Mouse (Mus musculus) kidney, adult 2 months (tissue): ENCODE measurements around the gene Nsf. TPM values are rescaled to one million over a fixed set of nuclear protein-coding genes. Genes with fewer than 3 reads are reported as not detected.

ENCODE experiments used
- DNase-seq: peaks from one replicate; pipeline ENCODE4 v3.0.0; 2021
- H3K27ac ChIP-seq: fragments of 200-500 bp; 2 replicates; pipeline ENCODE4 v1.5.1; 2012; ENCODE audit warnings: low read depth, low read length, control low read depth, inconsistent platforms; ENCODE audit not compliant: insufficient read depth
- H3K27me3 ChIP-seq: fragments of 200-500 bp; replicated peaks from 2 replicates; pipeline ENCODE4 v1.6.1; 2012; ENCODE audit warnings: mild to moderate bottlenecking, moderate library complexity, low read length, inconsistent platforms; ENCODE audit not compliant: control insufficient read depth, insufficient read depth
- H3K36me3 ChIP-seq: fragments of 200-500 bp; 2 replicates; pipeline ENCODE4 v1.6.1; 2012; ENCODE audit warnings: mild to moderate bottlenecking, moderate library complexity, low read length, inconsistent platforms; ENCODE audit not compliant: control insufficient read depth, insufficient read depth
- H3K4me1 ChIP-seq: fragments of 200-500 bp; 2 replicates; pipeline ENCODE4 v1.6.1; 2011; ENCODE audit warnings: low read length; ENCODE audit not compliant: control insufficient read depth, insufficient read depth
- H3K4me3 ChIP-seq: fragments of 200-500 bp; 2 replicates; pipeline ENCODE4 v1.5.1; 2011; ENCODE audit warnings: mild to moderate bottlenecking, low read depth, low read length, control low read depth; ENCODE audit not compliant: insufficient read depth
- CTCF ChIP-seq: fragments of 200-500 bp; conservative IDR thresholded peaks from 2 replicates; pipeline ENCODE4 v1.5.1; 2011; ENCODE audit warnings: low read depth, mild to moderate bottlenecking, control low read depth, low read length, moderate library complexity, mixed read lengths; ENCODE audit not compliant: insufficient read depth, insufficient read length
- POLR2A ChIP-seq: fragments of 200-500 bp; IDR thresholded peaks from one replicate; pipeline ENCODE4 v1.6.1; 2011; ENCODE audit warnings: low read depth, low read length, control low read depth
- WGBS: fragments of 180-500 bp; shearing (Covaris S2); methylation state at CpG from one replicate; pipeline ENCODE4 v1.1.7; 2018; 5-methylcytosine and 5-hydroxymethylcytosine counted together
- polyA plus RNA-seq: library from polyadenylated mRNA; depleted of rRNA; stranded (reverse); fragments of >200 nt; gene quantifications from 2 replicates; pipeline ENCODE4 v1.2.3, GENCODE M21; 2012

Nsf gene
- polyA plus RNA-seq, 1 experiment = 35.4 TPM

DNA sequence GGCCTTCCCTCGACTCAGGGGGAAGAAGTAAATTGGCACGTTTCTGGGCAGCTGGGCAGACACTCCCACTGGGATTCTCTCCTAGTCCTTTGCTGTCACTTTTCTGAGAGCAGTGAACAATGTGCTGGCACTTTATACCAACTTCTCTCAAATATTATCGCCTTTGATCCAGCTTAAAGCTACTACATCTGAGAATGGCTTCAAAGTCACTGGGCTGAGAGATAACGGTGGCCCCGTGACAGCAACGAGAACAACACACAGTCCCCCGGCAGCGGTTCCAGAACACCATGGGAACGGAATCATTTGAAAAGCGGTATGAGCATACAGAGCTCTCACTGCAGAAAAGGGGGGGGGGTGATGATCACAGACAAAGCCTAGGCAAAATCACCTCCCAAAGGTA is 31.0 kb downstream of the Nsf start:
- Histone ChIP-seq H3K27ac (no peak overlapping the region), H3K4me1 (no peaks in the 10 kb centered on the region), H3K4me3 (no peak overlapping the region), H3K36me3 (peaks cover 1% of the 10 kb centered on the region), H3K27me3 (no peaks in the 10 kb centered on the region)
- no peak for TF ChIP-seq POLR2A
- TF ChIP-seq CTCF = no peak
- no peak for DNase-seq
- WGBS = 91% methylated on average over 10 of the region's 10 CpGs

DNA sequence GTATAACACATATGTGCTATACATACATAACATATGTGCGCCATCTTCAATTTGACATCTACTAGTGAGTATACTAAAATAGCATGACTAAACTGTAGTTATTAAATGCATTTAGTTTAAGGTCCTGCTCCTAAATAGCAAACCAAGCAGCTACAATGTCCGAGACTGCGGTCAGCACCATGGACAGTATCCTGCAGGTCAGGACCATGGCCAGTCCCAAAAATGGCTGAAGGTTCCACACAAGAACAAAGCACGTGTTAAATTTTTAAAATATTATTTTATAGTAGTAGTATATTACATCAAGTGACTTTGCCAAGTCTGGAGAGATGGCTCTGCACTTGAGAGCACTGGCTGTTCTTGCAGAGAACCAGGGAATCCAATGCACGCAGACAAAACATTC is 33.2 kb downstream of the Nsf start:
- Histone ChIP-seq H3K27ac (no peak overlapping the region), H3K4me1 (no peaks in the 10 kb centered on the region), H3K27me3 (no peaks in the 10 kb centered on the region), H3K4me3 (no peak overlapping the region), H3K36me3 (no peaks in the 10 kb centered on the region; the same call in none of the 2 replicates)
- WGBS = 62% methylated on average over 5 of the region's 5 CpGs
- TF ChIP-seq POLR2A (no peak), CTCF (no peak)
- DNase-seq = peak; percentile 42

DNA sequence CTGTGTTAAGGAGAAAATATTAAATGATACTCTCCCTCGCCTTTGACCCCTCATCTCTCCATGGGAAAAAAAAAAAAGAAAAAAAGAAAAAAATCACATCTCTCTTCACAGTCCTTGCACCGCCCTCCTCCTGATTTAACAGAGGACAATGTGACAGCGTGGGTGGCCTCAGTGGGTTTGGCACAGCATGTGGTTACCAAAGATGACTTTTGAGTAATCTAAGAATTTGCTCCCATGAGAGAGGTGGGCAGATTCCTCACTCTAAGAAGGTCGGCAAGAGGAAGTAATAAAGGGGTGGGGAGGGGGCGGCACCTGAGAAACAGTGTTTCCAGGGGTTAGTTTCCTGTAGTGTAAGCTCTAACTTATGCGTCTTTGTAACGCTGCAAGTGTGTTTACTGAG is 37.0 kb downstream of the Nsf start:
- no peak for TF ChIP-seq CTCF
- no peak for TF ChIP-seq POLR2A
- DNase-seq = no peak
- Histone ChIP-seq H3K36me3 (no peaks in the 10 kb centered on the region; the same call in 1 of the 2 replicates), H3K4me1 (no peaks in the 10 kb centered on the region), H3K4me3 (no peak overlapping the region), H3K27me3 (no peaks in the 10 kb centered on the region), H3K27ac (no peak overlapping the region)
- 76% methylated on average over 7 of the region's 7 CpGs for WGBS

DNA sequence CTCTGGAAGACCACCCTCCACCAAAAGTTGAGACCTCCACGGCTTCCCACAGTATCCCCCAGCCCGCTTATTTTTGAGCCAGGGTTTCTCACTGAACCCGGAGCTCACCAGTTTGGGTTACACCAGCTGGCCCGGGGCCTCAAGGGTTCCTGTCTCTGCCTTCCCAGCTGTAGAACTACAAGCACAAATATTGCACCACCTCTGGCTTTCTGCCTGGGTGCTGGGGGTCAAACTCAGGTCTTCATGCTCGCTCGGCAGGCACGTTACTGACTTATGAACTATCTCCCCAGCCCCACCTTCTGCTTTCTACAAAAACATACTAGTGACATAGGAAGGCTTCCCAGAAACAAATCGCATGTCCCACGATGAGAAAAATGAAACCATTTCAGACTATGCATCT is 38.2 kb downstream of the Nsf start:
- no peak overlapping the region for H3K4me3 ChIP-seq
- 77% methylated on average over 9 of the region's 9 CpGs for WGBS
- no peaks in the 10 kb centered on the region for H3K4me1 ChIP-seq
- H3K27me3 ChIP-seq = no peaks in the 10 kb centered on the region
- no peak for DNase-seq
- no peak overlapping the region for H3K27ac ChIP-seq
- no peaks in the 10 kb centered on the region; the same call in 1 of the 2 replicates for H3K36me3 ChIP-seq
- TF ChIP-seq CTCF = no peak
- TF ChIP-seq POLR2A = no peak

DNA sequence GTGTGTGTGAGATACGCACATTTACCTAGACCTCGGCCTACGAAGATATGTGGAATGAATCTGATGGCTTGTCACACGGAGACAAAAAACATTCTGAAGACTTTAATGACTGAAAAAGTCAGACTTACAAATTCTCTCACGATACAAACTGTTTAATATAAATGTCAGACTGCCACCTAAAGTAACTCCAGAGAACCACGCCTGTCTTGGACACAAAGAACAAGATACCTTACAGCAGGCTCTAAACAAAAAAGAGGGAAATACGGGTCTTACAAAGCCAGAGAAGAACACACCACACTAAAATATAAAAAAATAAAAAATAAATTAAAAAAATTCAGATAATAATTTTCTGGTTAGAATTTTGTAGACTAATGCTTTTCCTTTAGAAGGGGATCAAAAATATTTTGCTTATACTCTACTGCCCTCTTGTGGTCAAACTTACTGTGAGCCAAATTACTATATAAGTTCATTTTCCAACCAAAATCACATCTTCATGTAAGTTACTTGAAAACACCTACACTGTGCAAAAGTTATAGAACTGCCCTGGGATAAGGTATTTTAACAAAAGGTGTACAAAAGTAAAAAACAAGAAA is 42.8 kb downstream of the Nsf start:
- peak; percentile 41 for DNase-seq
- TF ChIP-seq CTCF = no peak
- no peak for TF ChIP-seq POLR2A
- Histone ChIP-seq H3K27me3 (no peaks in the 10 kb centered on the region), H3K4me1 (no peaks in the 10 kb centered on the region), H3K4me3 (no peak overlapping the region), H3K36me3 (peaks cover 2% of the 10 kb centered on the region), H3K27ac (no peak overlapping the region)
- 67% methylated on average over 7 of the region's 7 CpGs for WGBS

DNA sequence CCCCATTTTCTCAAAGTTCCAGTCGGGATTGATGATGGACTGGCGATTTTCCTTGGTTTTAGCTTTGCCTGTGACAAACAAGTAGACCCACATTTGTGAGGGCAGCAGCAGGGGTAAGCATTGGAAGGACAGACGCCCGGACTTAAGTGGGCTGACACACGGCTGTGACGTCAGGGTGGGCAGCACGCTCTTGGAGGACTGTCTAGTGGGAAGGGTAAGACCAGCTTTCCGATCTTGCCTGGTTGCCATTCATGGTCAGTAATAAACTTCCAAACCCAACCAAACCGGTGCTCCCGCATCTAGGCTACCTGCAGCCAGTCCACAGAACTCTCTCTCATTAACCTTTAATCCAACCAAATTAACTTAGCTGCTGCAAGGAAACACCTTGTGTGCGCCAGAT is 43.3 kb downstream of the Nsf start:
- H3K36me3 ChIP-seq = peaks cover 2% of the 10 kb centered on the region; the same call in 1 of the 2 replicates
- WGBS = 93% methylated on average over 11 of the region's 11 CpGs

DNA sequence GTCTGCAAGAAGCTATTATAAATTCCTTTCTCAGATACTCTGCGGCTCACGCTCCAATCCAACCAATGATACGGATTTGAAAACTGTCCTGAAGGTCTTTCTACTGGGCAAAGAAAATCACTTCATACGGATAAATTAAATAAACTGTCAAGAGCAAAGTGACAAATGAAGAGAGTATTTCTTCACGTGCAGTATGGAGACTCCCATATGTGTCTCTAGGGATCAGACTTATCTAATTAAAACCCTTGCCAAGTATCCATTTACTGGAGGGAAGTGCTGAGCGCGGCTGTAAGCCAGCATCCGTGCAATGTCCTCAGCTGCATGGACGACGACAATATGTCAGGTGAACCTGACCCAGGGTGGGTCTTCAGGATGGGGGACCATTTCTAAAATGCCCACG is 44.0 kb downstream of the Nsf start:
- no peak overlapping the region for H3K4me3 ChIP-seq
- no peaks in the 10 kb centered on the region for H3K27me3 ChIP-seq
- H3K36me3 ChIP-seq = peaks cover 2% of the 10 kb centered on the region; the same call in 1 of the 2 replicates
- H3K4me1 ChIP-seq = no peaks in the 10 kb centered on the region
- H3K27ac ChIP-seq = no peak overlapping the region
- 92% methylated on average over 11 of the region's 11 CpGs for WGBS
- TF ChIP-seq POLR2A = no peak
- TF ChIP-seq CTCF = no peak
- DNase-seq = no peak

More for the DNA sequence above, 43.3 kb downstream of the Nsf start:
- TF ChIP-seq CTCF (no peak), POLR2A (no peak)
- Histone ChIP-seq H3K4me3 (no peak overlapping the region), H3K27ac (no peak overlapping the region), H3K4me1 (no peaks in the 10 kb centered on the region), H3K27me3 (no peaks in the 10 kb centered on the region)
- DNase-seq = no peak

DNA sequence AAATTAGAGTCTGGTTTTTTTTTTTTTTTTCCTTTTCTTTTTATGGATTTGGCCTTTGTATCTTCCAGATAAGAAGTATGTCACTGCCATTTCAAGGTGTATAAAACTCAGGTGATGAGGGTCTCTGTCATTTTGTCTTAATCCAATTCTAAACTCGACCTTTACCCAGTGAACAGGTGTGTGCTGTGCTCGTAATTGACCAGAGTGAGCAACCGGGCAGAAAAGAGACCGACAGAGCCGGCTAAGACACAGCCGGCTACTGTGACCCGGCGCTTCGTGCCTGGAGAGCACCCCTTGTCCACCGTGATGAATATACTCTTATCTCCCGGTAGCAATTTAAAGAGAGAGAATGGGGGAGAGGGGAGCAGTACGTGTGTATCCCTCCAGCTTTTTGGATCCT is 44.5 kb downstream of the Nsf start:
- Histone ChIP-seq H3K36me3 (peaks cover 2% of the 10 kb centered on the region; the same call in 1 of the 2 replicates), H3K27ac (no peak overlapping the region), H3K4me3 (no peak overlapping the region), H3K4me1 (no peaks in the 10 kb centered on the region), H3K27me3 (no peaks in the 10 kb centered on the region)
- DNase-seq = no peak
- no peak for TF ChIP-seq CTCF
- TF ChIP-seq POLR2A = no peak
- WGBS = 88% methylated on average over 12 of the region's 12 CpGs
